Mouse (Mus musculus) heart, adult 11 months (tissue): Measurements from ENCODE around the gene Adgrb2.

ENCODE experiments used
- DNase-seq: peaks from one replicate; pipeline ENCODE4 v3.0.0; 2022

Gene Adgrb2

DNA sequence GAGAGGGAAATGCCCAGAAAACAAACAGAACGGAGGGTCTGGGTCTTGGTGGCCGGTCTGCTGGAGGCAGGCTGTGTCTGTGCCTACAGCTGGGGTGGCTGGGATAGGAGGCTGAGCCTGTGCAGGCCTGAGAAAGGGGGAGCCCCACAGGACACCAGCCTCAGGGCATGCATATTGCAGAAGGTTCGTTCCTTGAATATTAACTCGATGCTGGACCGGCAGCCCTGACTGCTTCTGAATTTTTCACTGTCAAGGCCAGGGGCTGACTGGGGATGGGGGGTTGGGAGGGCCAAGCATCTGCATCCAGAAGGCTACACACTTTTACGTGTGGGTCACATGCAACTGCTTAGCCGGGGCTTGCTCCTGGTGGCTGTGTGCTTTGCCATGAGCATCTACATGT lies 48.8 kb downstream of the Adgrb2 start:
- no peak for DNase-seq

GRCm38 (mm10) chr4:130036112-130036511 lies 51.4 kb downstream of the Adgrb2 start:
- DNase-seq = peak; percentile 96

DNA sequence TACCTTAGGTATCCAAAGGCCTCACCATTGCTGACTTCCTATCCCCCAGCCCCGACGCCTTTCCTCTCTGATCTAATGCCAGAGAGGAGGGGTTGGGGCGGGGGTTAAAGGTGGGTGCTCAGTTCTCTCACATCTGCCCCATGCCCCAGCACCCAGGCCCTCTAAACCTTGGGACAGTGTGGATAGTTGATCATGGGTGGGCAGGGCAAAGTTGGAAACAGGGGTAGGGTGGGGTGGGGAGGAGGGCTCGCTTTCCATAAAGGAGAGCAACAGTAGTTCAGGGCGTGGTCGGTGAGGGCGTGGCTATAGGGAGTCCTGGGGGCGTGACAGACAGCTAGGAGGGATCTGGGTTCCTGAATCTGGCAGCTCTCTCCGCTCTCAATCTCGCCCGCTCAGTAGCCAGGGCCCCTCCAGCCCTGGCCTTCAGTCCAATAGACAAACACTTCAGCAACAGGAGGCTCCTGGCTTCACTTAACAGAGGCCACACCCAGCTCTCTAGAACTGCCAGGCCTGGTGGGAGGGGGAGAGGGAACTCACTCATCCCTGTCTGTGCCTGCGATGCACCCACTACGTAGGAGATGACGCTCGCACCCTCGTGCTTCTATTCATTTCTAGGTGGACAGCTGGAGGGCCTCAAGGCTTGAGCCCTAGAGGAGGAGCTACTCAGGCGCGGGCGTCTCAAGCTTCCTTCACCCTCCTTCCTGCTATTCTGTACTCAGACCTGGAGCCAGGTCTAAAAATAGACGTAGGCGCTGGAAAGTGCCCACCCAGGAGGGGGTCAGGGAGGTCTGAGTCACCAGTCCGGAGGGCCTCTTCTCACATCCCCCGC lies 52.1 kb downstream of the Adgrb2 start:
- DNase-seq = peak; percentile 98

DNA sequence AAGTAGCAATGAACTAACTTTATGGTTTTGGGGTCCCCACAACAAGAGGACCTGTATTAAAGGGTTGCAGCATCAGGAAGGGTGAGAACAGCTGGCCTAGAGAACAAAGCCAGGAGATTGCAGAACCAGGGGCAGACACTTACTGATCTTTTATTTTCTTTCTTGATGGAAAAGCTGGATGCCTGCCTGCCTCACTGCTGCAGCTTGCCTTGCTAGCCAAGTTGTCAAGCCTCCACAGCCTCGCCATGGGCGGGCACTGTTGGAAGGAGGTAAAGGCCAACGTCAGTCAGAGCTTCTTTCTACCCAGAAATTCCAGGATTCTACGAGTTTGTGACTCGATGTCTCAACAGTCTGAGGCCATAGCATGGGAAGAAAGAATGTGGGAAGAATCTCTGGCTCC lies 54.7 kb downstream of the Adgrb2 start:
- no peak for DNase-seq

- no peak for DNase-seq
Measured at GRCm38 (mm10) chr4:130041076-130041475, 56.4 kb downstream of the Adgrb2 start.

DNA sequence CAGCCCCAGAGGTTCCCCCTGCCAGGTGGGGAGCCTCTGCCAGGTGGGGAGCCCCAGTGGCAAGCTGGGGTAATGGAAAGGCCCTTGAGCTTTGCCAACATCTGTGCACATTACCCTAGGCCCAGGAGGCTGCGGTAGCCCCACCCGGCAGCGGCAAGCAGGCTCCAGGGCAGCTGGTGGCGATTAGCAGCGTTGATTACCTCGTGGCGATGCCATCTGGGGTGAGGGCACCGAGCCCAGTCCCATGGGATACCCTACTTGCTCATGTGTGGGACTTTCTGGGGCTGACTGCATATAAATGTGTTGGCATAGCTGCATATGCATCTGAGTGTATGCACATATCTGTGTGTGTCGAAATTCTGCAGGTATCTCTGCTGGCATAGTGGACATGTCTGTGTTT lies 59.5 kb downstream of the Adgrb2 start:
- no peak for DNase-seq

DNA sequence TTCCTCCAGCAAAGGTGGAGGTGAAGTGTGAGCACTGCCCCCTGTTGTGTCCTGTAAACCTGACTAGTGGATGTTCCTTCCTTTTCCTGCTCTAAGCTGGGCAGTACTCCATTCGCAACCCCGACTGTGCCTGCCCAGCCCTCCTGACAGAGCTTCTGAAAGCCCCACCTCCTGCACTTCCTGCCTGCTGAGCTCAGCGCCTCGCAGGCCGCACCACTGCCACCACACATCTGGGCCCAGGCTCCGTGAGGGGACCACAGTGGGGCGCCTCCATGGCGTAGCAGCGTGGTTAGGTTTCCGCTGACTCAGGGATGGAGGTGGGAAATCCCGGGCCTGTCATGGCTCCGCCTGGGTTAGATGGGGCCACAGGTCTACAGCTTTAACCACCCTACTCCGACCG lies 60.9 kb downstream of the Adgrb2 start:
- DNase-seq = peak; percentile 98

- DNase-seq = peak; percentile 99
Measured at GRCm38 (mm10) chr4:130047331-130048202, 62.9 kb downstream of the Adgrb2 start, which contains the start of gene Col16a1. Gene Col16a1, plus strand, starts transcription at chr4:130047840.

GRCm38 (mm10) chr4:130048203-130048479 lies 63.5 kb downstream of the Adgrb2 start:
- no peak for DNase-seq

DNA sequence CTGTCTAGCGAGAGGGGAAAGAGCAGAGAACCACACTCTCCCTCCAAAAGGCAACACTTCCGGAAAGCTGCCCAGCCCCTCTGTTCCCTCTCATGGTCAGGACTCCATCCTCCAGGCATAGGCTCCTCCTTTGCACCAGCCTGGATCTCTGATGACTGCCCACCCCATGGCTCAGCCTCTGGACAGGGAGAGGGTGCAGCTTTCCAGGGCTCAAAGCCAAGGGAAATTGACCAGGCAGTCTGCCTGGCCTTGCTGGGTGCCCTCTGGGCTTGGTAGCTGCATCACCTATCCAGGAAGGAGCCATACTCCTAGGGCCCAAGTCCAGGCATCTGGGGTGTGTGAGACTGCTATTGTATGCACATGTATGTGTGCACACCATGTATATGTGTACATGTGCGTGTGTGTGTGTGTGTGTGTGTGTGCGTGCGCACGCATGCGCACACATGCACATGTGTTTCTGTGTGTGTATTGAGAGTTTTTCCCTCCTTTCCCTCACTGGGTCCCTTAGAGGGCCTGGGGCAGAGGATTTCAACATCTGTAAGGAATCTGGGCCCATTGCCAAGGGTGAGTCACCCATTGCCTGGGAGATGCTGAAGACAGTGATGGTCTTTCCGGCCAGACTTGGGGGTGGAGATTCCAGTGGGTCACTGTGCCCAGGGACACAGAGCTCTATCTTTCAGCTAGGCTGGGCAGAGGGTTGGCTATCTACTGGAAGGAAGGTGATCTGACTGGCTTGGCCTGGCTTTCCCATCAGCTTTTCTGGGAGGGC lies 65.6 kb downstream of the Adgrb2 start:
- peak; percentile 98 for DNase-seq

DNA sequence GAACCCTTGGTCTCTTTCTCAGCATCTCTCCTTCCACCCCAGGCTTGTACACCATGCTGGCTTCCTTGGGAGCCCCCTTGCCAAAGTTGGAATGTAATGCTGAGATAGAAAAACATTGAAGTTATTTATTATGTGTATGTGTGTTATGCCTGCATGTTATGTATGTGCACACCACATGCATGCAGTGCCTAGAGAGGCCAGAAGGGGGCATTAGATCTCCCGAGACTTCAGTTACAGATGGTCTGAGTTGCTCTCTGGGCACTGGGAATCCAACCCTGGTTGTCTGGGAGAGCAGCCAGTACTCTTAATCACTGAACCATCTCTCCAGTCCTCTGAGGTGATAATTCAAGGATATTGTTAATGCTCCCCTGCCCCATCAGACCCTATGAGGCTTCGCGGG lies 67.6 kb downstream of the Adgrb2 start:
- DNase-seq = no peak

- DNase-seq = no peak
Measured at GRCm38 (mm10) chr4:130053111-130053510, 68.4 kb downstream of the Adgrb2 start.

- no peak for DNase-seq
Measured at GRCm38 (mm10) chr4:130054727-130055126, 70.1 kb downstream of the Adgrb2 start.

GRCm38 (mm10) chr4:130055160-130056010 lies 70.7 kb downstream of the Adgrb2 start:
- DNase-seq = no peak

DNA sequence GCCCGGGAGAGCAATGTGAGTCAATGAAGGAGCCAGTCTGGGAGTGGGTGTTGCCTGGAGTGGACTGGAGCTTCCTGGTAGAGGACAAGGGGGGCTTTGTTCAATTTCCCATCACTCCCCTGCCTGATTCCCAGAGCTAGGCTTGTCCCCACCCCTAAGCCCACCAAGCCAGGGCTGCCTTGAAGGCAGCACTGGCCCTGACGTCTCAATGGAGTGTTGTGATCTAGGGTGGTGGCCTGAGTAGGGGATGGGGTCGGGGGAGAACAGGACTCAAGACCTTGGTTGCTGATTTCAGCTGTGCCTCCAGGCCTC lies 71.3 kb downstream of the Adgrb2 start:
- no peak for DNase-seq

DNA sequence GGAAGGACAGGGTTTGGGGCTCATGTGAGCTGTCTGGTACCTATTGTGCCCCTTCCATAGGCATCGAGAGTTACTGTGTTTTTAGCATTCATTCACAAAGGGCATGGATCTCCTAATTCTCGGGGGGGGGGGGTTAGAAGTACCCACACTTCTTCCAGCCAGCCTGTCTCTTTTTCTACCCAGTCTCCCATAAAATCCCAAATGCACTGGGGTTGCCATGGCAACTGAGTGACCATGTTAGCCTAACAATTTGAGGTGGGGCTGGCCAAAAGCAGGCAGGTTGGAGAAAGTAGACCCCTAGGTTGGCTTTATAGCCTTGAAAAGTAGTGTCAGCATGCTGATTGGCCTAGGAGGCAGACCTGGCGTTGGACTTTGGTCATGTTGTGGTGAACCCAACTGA lies 71.8 kb downstream of the Adgrb2 start:
- no peak for DNase-seq

GRCm38 (mm10) chr4:130060937-130061336 lies 76.3 kb downstream of the Adgrb2 start:
- no peak for DNase-seq

DNA sequence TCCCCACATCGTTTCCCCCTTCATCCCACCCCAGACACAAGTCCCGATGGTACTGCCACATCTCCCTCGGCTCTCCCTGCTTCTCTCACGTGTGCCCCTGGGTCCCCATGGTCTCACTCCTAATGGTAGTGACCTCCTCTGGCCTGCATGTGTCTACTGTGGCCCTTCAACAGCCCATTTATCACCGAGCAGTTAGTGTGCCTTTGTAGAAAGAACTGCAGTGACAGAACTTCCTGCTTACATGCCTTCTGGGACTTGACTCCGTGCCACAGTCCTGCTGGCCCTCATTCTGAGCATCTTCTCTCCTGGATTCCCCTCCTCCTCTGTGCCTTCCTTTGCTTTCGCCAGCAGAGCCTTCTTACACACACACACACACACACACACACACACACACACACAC lies 78.5 kb downstream of the Adgrb2 start:
- no peak for DNase-seq

GRCm38 (mm10) chr4:130066816-130067215 lies 82.1 kb downstream of the Adgrb2 start:
- DNase-seq = no peak

DNA sequence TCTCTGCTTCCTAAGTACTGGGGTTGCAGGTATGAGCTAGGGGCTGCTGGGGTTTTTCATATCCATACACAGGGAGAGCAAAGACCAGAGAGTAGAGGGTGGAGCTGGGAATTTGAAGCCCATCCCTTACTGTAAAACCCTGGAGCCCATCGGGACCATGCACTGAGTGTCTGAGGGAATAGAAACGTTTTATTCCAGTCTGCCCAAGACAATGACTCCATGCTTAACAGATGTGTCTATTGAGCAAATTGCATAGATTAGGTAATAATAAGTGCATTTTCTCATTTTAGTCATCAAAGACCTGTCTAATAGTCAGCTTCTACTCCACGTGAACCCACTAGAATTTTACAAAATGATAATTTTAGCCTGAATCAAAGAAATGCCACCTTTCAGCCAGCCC lies 85.9 kb downstream of the Adgrb2 start:
- DNase-seq = no peak

DNA sequence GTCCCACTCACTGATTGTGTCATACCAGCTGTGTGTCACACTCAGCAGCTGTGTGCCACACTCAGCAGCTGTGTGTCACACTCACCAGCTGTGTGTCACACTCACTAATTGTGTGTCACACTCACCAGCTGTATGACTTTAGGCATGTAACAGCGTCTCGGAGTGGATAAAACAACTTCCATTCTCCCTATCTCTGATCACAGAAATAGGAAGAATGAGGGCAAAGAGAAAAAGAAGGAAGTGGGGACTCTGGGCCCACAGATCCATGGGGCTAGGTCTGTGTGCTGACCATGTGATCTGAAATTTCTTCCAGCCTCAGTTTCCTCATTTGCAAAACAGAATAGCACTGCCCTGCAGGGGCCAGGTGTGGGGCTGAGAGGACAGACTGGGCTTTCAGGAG lies 87.1 kb downstream of the Adgrb2 start:
- no peak for DNase-seq
